Mouse (Mus musculus) gastrocnemius, postnatal 36 days (tissue): ENCODE results near the gene Fxyd3. TPM values are rescaled to one million over a fixed set of nuclear protein-coding genes. Genes with fewer than 3 reads are reported as not detected.

Experiments
- DNase-seq, 2 experiments: peaks; one replicate each; pipeline ENCODE4 v3.0.0; 2022
- intact Hi-C: fragments of 180-260 bp; cut with DNase I; formaldehyde crosslinking; loops from one replicate; pipeline ENCODE4 v1.15.1; 2025
- total RNA-seq, 2 experiments: library from RNA; stranded (reverse); gene quantifications; 2 replicates each; pipeline ENCODE4 v1.2.3; 2021

Gene Fxyd3
- total RNA-seq, 2 experiments from 2014 or later = 0.77 to 0.96 TPM

DNA sequence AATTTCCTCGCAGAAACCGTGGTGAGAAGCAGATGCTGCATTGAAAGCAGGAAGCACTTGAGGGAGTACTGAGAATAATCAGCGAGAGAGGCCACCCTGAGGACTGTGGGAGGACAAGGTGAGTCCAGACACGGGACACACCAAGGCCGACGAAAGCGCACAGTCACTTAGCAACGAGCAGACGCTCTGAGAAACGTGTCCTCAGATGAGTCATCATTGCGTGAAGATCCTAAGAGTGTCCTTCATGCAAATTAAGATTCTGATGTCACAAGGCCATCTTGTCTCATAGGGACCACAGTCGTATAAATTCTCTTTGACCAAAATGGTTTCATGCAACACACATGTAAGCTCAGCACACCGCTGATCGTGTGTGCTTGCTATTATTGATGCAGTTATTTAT is 24.3 kb upstream of the Fxyd3 start:
- intact Hi-C loops = no loop called here
- no peak for DNase-seq

- intact Hi-C loops = loop anchor here (5.0 kb wide), 1 partner anchor 137 kb away; no protein-coding TSS in a partner anchor
Measured at GRCm38 (mm10) chr7:31099612-31099982, 23.1 kb upstream of the Fxyd3 start.

GRCm38 (mm10) chr7:31098697-31099611 is 22.4 kb upstream of the Fxyd3 start:
- peak in 1 of 2 experiments; percentile 34 for DNase-seq
- intact Hi-C loops = loop anchor here (5.0 kb wide), 1 partner anchor 137 kb away; no protein-coding TSS in a partner anchor

More at GRCm38 (mm10) chr7:31099612-31099982, 23.1 kb upstream of the Fxyd3 start:
- DNase-seq = no peak

DNA sequence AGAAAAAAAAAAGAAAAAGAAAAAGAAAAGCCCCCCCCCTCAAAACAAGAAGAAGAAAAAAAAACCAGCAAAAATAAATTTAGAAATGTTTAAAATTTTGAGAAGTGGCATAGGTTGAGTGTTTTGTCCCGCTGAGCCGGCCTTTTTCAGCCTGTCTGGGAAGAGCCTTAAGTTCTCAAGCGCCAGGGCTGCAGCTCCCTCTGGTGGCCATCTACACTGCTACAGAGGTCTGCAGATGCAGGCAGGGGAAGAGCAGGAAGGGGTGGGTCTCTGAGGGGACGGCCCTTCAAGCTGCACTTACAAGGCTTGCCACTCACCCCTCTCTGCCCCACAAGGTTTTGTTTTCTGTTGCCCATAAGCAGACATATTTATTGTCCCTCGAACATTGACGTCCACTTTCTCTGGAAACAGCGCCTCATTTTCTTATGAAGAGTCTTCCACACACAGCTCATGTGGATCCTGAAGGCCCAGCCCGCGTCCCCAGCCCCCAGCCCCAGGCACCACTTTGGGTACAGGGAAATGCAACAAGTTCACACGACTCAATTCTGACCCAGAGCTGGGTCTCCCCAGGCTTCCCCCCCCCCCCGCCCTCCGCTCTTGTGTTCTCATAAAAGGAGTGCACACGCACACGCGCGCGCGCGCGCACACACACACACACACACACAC is 21.2 kb upstream of the Fxyd3 start:
- intact Hi-C loops = loop anchor here (5.0 kb wide), 1 partner anchor 135 kb away; no protein-coding TSS in a partner anchor
- DNase-seq = peak; percentile 86 to 91

DNA sequence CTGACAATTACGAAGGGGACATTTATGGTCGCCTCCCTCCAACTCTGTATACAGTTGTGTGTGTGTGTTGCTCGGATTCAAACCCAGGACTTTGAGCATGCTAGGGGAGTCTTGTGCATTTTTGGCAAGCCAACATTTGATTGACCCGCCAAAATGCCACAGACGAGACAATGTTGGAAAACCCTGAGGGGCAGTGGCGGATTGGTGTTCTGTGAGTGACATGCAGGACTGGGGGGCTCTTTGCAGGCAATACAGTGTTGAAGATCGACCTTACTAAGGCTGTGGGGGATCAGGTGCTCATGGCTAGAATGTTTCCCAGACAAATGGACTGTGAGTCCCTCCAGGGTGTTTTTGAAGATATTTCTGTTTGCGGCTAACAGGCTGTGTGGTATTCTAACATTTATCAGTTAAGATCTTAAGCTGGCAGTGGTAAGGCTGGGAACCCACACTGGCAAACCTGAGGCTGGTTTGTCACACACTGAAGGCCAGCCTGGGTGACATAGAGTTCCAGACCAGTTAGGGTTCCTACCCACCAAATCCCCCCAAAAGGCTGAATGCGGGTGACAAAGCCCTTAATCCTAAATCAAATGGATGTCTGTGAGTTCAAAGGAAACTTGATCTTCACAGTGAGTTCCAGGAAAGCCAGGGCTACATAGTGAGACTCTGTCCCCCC is 20.5 kb upstream of the Fxyd3 start:
- no peak for DNase-seq
- intact Hi-C loops = loop anchor here (5.0 kb wide), 1 partner anchor 135 kb away; no protein-coding TSS in a partner anchor

DNA sequence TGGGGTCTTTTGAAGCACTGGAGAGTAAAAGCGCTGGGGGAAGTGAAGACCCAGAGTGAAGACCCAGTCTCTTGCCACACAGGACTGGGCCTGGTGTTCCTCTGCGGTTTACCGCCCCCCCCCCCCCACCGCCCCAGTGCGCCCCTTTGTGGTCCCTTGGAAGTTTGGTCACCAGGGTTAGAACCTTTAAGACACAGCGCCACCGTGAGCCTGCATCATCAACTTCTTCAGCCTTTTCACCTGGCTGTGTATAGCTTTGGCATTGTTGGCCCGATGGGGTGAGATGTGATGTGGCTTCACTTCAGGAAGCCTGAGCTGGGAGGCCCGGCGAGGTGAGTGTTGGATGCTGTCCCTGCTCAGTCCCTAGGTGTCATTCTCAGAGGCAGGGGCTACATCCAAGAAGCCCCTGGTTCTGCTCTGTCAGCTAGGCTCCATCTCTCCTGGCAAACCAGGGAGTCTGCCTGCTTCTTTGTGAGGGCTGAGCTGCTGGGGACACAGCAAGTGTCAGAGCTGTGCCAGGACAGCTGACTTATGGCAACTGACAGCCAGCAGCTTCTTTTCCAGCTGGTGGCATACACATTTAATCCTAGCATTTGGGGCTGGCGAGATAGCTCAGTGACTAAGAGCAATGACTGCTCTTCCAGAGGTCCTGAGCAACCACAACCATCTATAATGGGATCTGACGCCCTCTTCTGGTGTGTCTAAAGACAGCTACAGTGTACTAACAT is 18.4 kb upstream of the Fxyd3 start:
- DNase-seq = no peak
- intact Hi-C loops = loop anchor here (1.0 to 5.0 kb wide), 2 partner anchors 36 to 133 kb away; partner anchors contain the start of gene Lgi4

DNA sequence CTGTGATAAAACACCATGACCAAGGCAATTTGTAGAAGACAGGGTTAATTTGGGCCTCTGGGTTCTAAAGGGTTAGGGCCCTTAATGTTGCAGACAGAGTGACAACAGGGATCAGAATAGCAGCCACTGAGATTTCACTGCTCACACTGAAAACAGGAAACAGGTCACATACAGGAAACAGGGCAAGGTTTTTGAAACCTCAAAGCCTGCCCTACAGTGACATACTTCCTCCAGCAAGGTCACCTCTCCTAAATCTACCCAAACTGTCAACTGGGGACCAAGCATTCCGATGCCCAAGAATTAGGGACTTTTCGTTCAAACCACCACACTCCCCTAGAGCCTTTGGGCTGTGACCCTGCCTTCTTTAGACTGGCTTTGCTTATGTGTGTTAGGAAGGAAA is 13.2 kb upstream of the Fxyd3 start:
- intact Hi-C loops = no loop called here
- DNase-seq = no peak

DNA sequence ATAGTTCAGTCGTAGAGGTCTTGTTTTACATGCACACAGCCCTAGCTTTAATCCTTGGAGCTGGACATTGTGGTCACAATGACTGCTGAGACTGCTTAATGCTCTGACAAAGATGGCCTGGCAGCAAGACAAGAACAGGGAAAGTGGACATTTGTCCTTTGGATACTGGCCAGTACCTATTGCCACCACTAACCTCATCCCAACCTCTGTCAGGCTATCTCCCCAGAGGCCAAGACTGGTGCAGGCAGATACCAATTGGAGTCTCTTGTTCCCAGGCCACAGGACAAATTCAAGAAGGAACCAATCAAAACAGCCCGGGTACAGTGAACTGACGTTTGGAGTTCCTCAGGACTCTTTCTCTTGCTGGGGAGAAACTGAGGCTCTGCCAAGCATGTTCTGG is 11.7 kb upstream of the Fxyd3 start:
- DNase-seq = no peak
- intact Hi-C loops = no loop called here

DNA sequence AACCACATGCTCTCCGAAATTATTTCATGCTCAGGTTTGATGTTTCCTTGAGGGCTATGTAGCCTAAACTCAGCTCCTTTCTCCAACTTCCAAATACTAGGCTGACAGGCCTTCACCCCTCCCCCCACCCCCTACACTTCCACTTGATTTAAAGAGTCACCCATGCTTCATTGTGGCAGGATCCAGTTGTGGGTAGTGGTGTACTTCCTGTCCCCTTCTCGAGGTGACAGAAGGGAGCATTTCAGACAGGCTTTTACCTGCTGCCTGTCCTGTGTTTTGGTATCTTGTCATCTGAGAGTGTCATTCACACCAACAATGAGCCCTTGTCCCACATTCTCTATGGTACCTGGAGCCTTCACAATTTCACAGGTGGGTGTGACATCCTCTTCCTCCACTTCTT is 10.8 kb upstream of the Fxyd3 start:
- intact Hi-C loops = no loop called here
- no peak for DNase-seq

DNA sequence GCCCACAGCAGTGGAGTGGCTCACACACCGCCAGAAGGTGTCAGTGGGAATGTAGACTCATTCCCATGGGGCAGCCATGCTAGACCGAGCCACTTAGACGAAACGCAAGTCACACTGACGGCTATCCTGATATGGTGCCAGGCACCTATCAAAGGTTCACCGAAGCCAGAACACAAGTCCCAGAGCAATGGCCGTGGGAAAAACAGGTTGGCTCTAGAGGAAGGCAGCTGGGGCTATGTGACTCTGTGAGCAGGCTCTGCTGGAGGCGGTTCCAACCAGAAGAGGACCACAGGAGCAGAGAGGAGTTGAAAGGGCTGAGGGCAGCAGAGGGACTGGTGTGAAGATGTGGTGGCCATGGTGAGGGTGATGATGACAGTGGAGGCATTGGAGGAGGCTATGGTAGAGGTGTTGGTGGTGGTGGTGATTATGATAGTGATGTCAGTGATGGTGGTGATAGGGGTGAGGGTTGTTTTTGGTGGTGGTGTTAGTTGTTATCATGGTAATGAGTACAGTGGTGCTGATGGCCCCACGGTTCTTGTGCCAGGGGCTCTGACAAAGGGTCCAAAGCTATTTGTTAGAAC is 9.8 kb upstream of the Fxyd3 start:
- no peak for DNase-seq
- intact Hi-C loops = no loop called here

DNA sequence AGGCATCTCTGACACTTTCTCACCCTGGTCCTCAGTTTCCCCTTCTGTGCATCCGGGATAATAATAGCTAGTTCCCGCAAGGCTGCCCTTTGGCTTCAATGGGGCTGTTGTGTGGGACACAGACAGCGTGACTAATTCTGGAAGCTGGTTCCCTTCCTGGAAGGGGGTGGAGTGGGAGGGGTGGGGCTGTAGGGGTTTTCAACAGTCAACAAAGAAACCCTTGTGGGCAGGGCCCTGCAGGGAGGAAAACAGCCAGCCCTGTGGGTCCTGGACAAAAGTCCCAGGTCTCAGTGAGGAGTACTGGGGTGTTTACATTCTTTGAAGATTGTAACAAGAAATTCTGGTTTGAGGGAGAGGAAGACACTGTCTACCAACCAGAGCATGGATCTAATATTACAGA is 8.7 kb upstream of the Fxyd3 start:
- intact Hi-C loops = no loop called here
- DNase-seq = peak; percentile 47 to 55

GRCm38 (mm10) chr7:31084140-31084539 is 7.6 kb upstream of the Fxyd3 start:
- intact Hi-C loops = no loop called here

GRCm38 (mm10) chr7:31082831-31083588 is 6.5 kb upstream of the Fxyd3 start:
- intact Hi-C loops = no loop called here
- peak; percentile 71 to 77 for DNase-seq

More at GRCm38 (mm10) chr7:31084140-31084539, 7.6 kb upstream of the Fxyd3 start:
- no peak for DNase-seq

GRCm38 (mm10) chr7:31082106-31082505 is 5.6 kb upstream of the Fxyd3 start:
- intact Hi-C loops = no loop called here
- no peak for DNase-seq

GRCm38 (mm10) chr7:31081106-31081505 is 4.6 kb upstream of the Fxyd3 start:
- DNase-seq = no peak
- intact Hi-C loops = no loop called here

DNA sequence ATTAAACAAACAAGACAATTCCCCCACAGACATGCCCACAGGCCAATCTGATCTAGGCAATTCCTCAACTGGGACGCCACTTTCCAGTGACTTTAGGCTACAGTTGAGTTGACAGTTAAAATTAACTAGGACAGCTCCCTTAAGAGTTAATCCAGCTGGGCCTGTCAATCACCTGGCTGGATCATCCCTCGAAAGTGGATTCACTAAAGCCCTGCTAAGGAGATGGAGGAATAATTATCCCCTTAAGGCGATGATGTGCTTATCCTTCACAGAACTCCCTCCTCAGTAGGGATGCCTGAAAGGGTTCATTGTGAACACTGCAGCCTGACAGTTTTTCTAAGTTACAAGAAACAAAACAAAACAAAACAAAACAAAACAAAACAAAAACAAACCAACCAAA is 4.1 kb upstream of the Fxyd3 start:
- intact Hi-C loops = no loop called here
- no peak for DNase-seq

DNA sequence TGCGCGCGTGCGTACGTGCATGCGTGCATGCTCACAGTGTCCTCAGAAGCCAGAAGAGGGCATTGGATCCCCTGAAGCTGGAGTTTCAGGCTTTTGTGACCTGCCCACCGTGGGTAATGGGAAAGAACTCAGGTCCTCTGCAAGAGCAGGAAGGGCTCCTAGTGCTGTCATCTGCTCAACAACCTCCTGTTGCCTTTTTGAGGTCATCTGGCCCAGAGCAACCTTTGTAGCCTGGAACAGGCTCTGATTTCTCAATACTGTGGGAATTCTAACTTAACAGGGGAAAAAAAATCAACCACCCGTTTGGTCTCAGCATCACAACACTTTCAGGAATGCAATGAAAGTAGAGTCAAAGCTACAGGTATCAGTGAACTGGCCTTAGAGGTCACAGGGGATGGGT is 3.2 kb upstream of the Fxyd3 start:
- DNase-seq = no peak
- intact Hi-C loops = no loop called here

DNA sequence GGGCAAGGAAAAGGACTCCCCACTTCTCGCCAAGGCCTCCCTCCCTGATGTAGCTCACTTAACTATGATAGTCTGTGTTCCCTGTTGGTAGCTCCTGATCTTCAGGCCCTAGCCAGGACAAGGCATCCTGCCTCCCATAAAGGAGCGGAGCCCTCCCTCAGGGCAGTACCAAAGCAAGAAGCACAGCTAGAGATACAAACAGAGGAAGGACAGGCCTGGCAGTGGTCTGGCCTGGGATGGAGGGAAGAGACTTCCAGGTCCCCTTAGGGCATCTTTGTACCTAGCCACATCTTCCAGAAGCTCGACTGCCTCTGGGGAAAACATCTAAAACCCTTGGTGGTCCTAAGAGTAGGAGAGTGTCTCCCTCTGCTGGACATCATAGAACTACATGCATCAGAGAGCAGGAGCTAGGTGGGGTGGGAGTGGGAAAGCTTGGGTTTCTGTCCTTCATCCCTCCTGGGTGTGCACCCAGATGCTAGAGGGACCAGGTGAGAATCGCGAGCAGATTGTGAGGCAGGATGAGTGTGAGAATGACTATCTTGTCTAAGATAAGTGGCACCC is 1.5 kb upstream of the Fxyd3 start:
- intact Hi-C loops = loop anchor here (2.0 kb wide), 1 partner anchor 15 kb away; no protein-coding TSS in a partner anchor

DNA sequence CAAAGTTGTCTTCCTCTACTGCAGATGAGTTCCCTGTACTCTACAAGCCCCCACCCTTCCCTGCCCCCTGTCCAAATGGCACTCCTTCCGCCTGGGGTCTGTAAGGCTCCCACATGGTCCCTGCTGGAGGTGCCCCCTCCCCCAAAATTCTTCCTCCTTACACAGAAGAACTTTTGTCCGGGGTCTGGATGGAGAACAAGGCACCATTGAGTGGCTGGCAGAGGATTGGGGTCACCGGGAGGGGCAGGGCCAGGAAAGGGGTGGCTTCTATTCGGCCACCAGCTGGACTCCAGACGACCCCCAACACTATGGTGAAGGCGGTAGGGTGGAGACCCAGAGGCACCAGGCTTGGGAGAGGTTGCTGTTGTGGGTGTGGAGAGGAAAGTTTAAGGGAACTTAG is 966 bp upstream of the Fxyd3 start:
- DNase-seq = no peak
- intact Hi-C loops = loop anchor here (2.0 kb wide), 1 partner anchor 15 kb away; no protein-coding TSS in a partner anchor

More for the DNA sequence above, 1.5 kb upstream of the Fxyd3 start:
- no peak for DNase-seq
